Mouse (Mus musculus) megakaryocyte, embryonic 14.5 days (primary cell): Measurements from ENCODE around the gene Amd1.

Experiments used
- FLI1 ChIP-seq: IDR thresholded peaks from 2 replicates; pipeline ENCODE4 v1.6.1; 2012; ENCODE audit warnings: low read length, inconsistent platforms, mixed read lengths
- GATA1 ChIP-seq: IDR thresholded peaks from 3 replicates; pipeline ENCODE4 v1.6.1; 2012; ENCODE audit warnings: mixed read lengths, low read length, inconsistent platforms, borderline replicate concordance

GRCm38 (mm10) chr10:40351156-40351555 is 49.2 kb upstream of the Amd1 start:
- TF ChIP-seq GATA1 = no peak
- TF ChIP-seq FLI1 = no peak
